Mouse (Mus musculus): ENCODE measurements around the gene Fam185a. TPM values are rescaled to one million over a fixed set of nuclear protein-coding genes. Genes with fewer than 3 reads are reported as not detected.

Fam185a gene
- polyA plus RNA-seq, 1 experiment from 2014 or later: 7.9 TPM

GRCm38 (mm10) chr5:21438428-21438827, 13.7 kb downstream of the Fam185a start:
- 94% methylated on average over 9 of the region's 9 CpGs for WGBS
- Histone ChIP-seq H3K27ac (no peak overlapping the region), H3K36me3 (replicated peaks) (no peaks in the 10 kb centered on the region), H3K4me2 (no peak overlapping the region), H3K4me3 (no peak overlapping the region), H3K9ac (no peak overlapping the region), H3K9me3 (no peaks in the 10 kb centered on the region), H3K4me1 (no peaks in the 10 kb centered on the region), H3K27me3 (replicated peaks) (no peaks in the 10 kb centered on the region)
- no peak for ATAC-seq (replicated peaks)

DNA sequence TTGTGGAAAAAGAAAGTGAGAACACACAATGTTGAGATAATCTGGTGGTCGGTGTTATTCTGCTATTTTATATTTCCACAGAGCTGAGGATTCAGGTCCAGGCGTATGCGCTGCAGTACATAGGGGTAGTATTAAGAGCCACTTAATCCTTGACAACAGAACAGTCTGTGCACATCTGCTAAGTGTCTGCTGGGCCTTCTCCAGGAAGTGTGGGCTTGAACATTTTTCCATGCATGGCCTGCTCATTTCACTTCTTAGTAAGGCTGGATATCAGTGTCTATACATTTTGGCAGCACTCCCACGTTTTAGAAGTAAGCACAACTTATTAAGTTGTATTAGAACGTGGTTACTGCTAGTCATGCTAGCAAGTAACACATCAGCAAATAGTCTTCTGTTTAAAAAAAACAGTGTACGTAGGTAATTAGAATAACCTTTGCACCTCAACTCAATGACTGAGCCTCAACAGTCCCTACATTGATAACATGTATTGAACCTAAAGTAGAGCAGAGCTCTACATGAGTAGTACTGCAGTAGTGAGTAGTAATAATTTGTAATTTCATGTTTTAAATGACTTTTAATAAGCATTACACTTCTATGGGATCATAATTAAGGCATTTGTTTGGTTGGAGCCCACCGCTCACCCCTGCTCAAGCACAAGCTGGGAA, 14.8 kb downstream of the Fam185a start:
- ATAC-seq (replicated peaks): no peak
- Histone ChIP-seq H3K4me2 (no peak overlapping the region), H3K9ac (no peak overlapping the region), H3K27ac (no peak overlapping the region), H3K9me3 (no peaks in the 10 kb centered on the region), H3K4me3 (no peak overlapping the region), H3K27me3 (replicated peaks) (no peaks in the 10 kb centered on the region), H3K36me3 (replicated peaks) (no peaks in the 10 kb centered on the region), H3K4me1 (no peaks in the 10 kb centered on the region)
- 94% methylated on average over 7 of the region's 7 CpGs for WGBS

DNA sequence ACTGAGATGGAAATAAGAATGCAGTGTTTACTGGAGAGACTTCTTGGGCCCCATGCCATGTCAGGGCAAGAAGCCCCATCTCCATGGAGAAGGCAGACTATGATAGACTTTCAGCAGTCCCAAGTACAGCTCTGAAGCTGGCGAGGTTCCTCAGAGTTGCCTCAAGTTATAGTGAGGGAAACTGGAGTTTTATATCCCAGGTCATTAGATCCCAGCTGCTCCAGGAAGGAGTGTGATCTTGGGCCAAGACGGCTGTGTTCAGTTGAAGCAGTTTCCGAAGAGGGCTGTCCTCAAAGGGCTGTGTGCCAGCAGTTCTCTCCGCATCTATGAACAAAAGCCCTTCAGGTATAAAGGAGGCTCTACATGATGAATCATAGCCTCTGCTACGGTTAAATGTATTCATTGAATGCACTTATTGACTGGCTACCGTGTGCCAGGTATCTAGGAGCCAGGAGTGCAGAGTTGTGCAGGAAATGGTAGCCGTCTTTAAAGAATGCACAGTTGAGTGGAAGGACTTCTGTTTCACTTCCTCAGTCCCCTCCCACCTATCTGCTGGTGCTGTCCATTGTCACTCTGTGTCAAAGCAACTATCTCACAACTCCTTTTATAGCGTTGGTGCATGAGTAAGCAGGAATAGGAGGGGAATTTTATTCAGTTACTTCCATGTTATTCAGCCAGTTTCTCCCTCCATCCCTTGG, 16.2 kb downstream of the Fam185a start:
- no peak overlapping the region for H3K27ac ChIP-seq
- H3K9ac ChIP-seq: no peak overlapping the region
- WGBS: 72% methylated on average over 8 of the region's 8 CpGs
- ATAC-seq (replicated peaks): no peak
- no peaks in the 10 kb centered on the region for H3K9me3 ChIP-seq
- no peaks in the 10 kb centered on the region for H3K27me3 ChIP-seq (replicated peaks)
- H3K4me2 ChIP-seq: no peak overlapping the region
- no peaks in the 10 kb centered on the region for H3K4me1 ChIP-seq
- H3K4me3 ChIP-seq: no peak overlapping the region
- H3K36me3 ChIP-seq (replicated peaks): no peaks in the 10 kb centered on the region

GRCm38 (mm10) chr5:21467387-21467786, 42.6 kb downstream of the Fam185a start:
- Histone ChIP-seq H3K27me3 (replicated peaks) (no peaks in the 10 kb centered on the region), H3K4me3 (no peak overlapping the region), H3K36me3 (replicated peaks) (no peaks in the 10 kb centered on the region), H3K9ac (no peak overlapping the region), H3K9me3 (no peaks in the 10 kb centered on the region), H3K4me1 (no peaks in the 10 kb centered on the region), H3K4me2 (no peak overlapping the region), H3K27ac (no peak overlapping the region)
- no peak for ATAC-seq (replicated peaks)
- 56% methylated on average over 7 of the region's 7 CpGs for WGBS

- Histone ChIP-seq H3K4me1 (no peaks in the 10 kb centered on the region), H3K4me2 (no peak overlapping the region), H3K27me3 (replicated peaks) (no peaks in the 10 kb centered on the region), H3K9me3 (no peaks in the 10 kb centered on the region), H3K4me3 (no peak overlapping the region), H3K9ac (no peak overlapping the region), H3K27ac (no peak overlapping the region), H3K36me3 (replicated peaks) (no peaks in the 10 kb centered on the region)
- no peak for ATAC-seq (replicated peaks)
- 95% methylated on average over 12 of the region's 12 CpGs for WGBS
Measured at GRCm38 (mm10) chr5:21468100-21468499, 43.3 kb downstream of the Fam185a start.

- no peak overlapping the region for H3K27ac ChIP-seq
- H3K9ac ChIP-seq: no peak overlapping the region
- H3K4me2 ChIP-seq: no peak overlapping the region
- ATAC-seq (replicated peaks): no peak
- no peaks in the 10 kb centered on the region for H3K9me3 ChIP-seq
- no peak overlapping the region for H3K4me3 ChIP-seq
- WGBS: 96% methylated on average over 5 of the region's 5 CpGs
- no peaks in the 10 kb centered on the region for H3K4me1 ChIP-seq
- H3K36me3 ChIP-seq (replicated peaks): no peaks in the 10 kb centered on the region
- no peaks in the 10 kb centered on the region for H3K27me3 ChIP-seq (replicated peaks)
Measured at GRCm38 (mm10) chr5:21478428-21478827, 53.7 kb downstream of the Fam185a start.

GRCm38 (mm10) chr5:21479746-21480145, 55.0 kb downstream of the Fam185a start:
- Histone ChIP-seq H3K4me3 (no peak overlapping the region), H3K27ac (no peak overlapping the region), H3K4me2 (no peak overlapping the region), H3K9ac (no peak overlapping the region), H3K27me3 (replicated peaks) (no peaks in the 10 kb centered on the region), H3K4me1 (no peaks in the 10 kb centered on the region), H3K36me3 (replicated peaks) (no peaks in the 10 kb centered on the region), H3K9me3 (no peaks in the 10 kb centered on the region)
- 89% methylated on average over 5 of the region's 5 CpGs for WGBS
- no peak for ATAC-seq (replicated peaks)

- H3K4me3 ChIP-seq: no peak overlapping the region
- no peak overlapping the region for H3K27ac ChIP-seq
- no peaks in the 10 kb centered on the region for H3K4me1 ChIP-seq
- H3K36me3 ChIP-seq (replicated peaks): no peaks in the 10 kb centered on the region
- H3K4me2 ChIP-seq: no peak overlapping the region
- ATAC-seq (replicated peaks): no peak
- no peaks in the 10 kb centered on the region for H3K27me3 ChIP-seq (replicated peaks)
- H3K9ac ChIP-seq: no peak overlapping the region
- H3K9me3 ChIP-seq: no peaks in the 10 kb centered on the region
- 84% methylated on average over 6 of the region's 6 CpGs for WGBS
Measured at GRCm38 (mm10) chr5:21481521-21481920, 56.8 kb downstream of the Fam185a start.

- H3K27ac ChIP-seq: no peak overlapping the region
- H3K9me3 ChIP-seq: no peaks in the 10 kb centered on the region
- no peaks in the 10 kb centered on the region for H3K4me1 ChIP-seq
- no peak; the same call in 1 of the 2 replicates for ATAC-seq (replicated peaks)
- WGBS: 22% methylated on average over 11 of the region's 11 CpGs
- H3K9ac ChIP-seq: no peak overlapping the region
- no peaks in the 10 kb centered on the region for H3K27me3 ChIP-seq (replicated peaks)
- no peak overlapping the region for H3K4me3 ChIP-seq
- no peak overlapping the region for H3K4me2 ChIP-seq
- H3K36me3 ChIP-seq (replicated peaks): no peaks in the 10 kb centered on the region
Measured at GRCm38 (mm10) chr5:21482446-21483222, 57.9 kb downstream of the Fam185a start.

DNA sequence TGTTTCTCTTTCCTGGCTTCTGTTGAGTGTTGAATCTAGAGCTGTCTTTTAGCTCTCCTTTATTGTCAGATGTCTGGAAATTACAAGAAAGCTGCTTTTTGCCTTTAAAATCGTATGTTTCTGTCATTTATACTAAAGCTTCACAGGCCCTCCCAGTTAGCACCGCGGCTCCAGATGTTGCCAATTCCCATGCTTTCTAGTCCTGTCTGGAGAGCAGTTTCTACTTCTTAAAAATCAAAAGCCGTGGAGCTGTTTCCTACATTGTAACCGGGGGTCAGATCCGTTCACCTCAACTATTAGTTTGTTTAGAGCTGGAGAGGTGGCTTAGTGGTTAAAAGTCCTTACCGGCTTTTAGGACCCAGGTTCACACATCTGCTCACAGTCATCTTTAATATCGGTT, 58.5 kb downstream of the Fam185a start:
- no peak overlapping the region for H3K4me3 ChIP-seq
- no peak overlapping the region for H3K4me2 ChIP-seq
- H3K9me3 ChIP-seq: no peaks in the 10 kb centered on the region
- no peak for ATAC-seq (replicated peaks)
- H3K27ac ChIP-seq: no peak overlapping the region
- H3K4me1 ChIP-seq: no peaks in the 10 kb centered on the region
- H3K9ac ChIP-seq: no peak overlapping the region
- 86% methylated on average over 8 of the region's 8 CpGs for WGBS
- no peaks in the 10 kb centered on the region for H3K27me3 ChIP-seq (replicated peaks)
- H3K36me3 ChIP-seq (replicated peaks): no peaks in the 10 kb centered on the region

DNA sequence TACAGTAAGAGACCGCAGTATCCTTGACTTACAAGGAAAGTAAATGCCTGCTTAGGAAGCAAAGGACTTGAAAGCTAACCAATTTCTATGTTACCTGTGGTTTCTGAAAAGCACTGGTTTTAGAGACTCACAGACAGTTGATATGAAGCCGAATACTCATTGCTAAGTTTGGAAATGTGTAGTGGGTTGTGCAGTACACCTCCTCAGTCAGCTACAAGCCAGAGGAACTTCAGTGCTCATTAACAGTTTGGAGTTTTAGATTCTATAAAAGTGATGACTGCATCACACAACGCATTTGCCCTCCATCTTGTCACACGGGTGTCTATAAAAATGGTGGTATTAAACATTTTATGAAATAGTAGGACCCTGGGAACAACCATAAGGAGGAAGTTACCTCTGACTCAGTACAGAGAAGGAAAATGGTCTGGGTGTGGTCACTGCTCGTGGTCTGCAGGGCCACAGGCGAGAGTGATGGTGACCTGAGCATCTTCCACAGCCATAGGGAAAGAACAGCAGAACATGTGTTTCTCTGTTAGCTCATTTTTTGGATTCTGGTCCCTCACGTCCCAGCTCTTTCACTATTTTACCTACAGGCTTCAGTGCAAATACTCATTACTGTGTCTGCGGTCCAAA, 60.6 kb downstream of the Fam185a start:
- H3K27ac ChIP-seq: no peak overlapping the region
- H3K4me1 ChIP-seq: no peaks in the 10 kb centered on the region
- no peak for ATAC-seq (replicated peaks)
- H3K36me3 ChIP-seq (replicated peaks): no peaks in the 10 kb centered on the region
- no peak overlapping the region for H3K9ac ChIP-seq
- no peak overlapping the region for H3K4me3 ChIP-seq
- H3K4me2 ChIP-seq: no peak overlapping the region
- 93% methylated on average over 8 of the region's 8 CpGs for WGBS
- no peaks in the 10 kb centered on the region for H3K27me3 ChIP-seq (replicated peaks)
- H3K9me3 ChIP-seq: no peaks in the 10 kb centered on the region

DNA sequence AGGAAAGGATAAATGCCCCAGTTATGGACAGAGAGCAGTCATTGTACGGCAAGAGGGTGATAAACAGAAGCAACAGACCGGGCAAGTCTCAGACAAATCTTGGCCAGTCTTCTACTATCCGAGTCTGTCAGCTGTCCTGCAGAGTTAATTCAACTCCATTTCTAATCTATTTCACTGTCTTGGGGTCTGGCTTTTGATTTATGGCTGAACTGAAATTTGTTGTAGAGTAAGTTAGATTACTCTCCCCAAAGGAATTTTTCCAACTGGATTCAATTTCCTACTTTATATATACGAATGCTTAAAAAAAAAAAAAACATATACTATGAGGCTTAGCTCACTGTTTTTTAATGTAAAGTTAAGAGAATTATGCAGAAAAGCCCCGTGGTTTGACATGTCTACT, 62.0 kb downstream of the Fam185a start:
- no peak for ATAC-seq (replicated peaks)
- Histone ChIP-seq H3K4me3 (no peak overlapping the region), H3K9me3 (no peaks in the 10 kb centered on the region), H3K36me3 (replicated peaks) (no peaks in the 10 kb centered on the region), H3K27ac (no peak overlapping the region), H3K27me3 (replicated peaks) (no peaks in the 10 kb centered on the region), H3K4me1 (no peaks in the 10 kb centered on the region), H3K9ac (no peak overlapping the region), H3K4me2 (no peak overlapping the region)
- WGBS: 84% methylated on average over 5 of the region's 5 CpGs

Data from midbrain, embryonic 15.5 days (tissue).